Comparison of ENCODE assay signal across 12 mouse cellular contexts in the genomic region with DNA sequence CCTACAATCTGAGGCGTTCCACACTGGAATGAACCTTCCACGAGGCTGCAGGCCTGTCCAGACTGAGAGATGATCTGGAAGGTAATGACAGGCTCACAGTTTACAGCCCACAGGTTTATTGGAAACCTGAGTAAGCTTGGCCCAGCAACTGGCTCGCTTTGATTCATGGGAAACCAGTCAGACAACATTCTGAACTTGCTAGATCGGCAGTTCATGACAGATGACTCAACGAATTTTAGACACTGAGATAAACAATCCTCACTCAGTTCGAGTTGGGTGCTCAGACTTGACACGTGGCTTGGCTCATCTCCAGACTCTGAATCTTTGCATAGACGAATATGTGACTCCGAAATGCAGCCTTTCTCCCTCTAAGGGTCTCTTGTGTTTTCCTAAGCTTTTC. TPM values are rescaled to one million over a fixed set of nuclear protein-coding genes. Genes with fewer than 3 reads are reported as not detected.
DNase-seq lines count a peak whose midpoint lies in the region; ATAC-seq lines count a peak whose summit lies in the region.
"Had no signal": no experiment of that assay in that cellular context is flagged by ENCODE, and none has a peak within 500 bp of the region (broad histone marks: within the 10 kb centered on the region; RNA-seq: fewer than 3 reads in every experiment).

No protein-coding gene starts in this region.

- no peak overlapping the region for H3K4me2 ChIP-seq in limb, embryonic 12.5 days
- H3K4me2 ChIP-seq in embryonic facial prominence, embryonic 13.5 days = no peak overlapping the region
- H3K4me2 ChIP-seq: heart, embryonic 13.5 days; liver, embryonic 13.5 days; midbrain, embryonic 15.5 days had no signal

- no peaks in the 10 kb centered on the region for H3K36me3 ChIP-seq in limb, embryonic 12.5 days
- H3K36me3 ChIP-seq in limb, embryonic 10.5 days = no peaks in the 10 kb centered on the region
- H3K36me3 ChIP-seq in embryonic facial prominence, embryonic 13.5 days = no peaks in the 10 kb centered on the region
- H3K36me3 ChIP-seq: forebrain, embryonic 10.5 days; heart, embryonic 13.5 days; liver, embryonic 13.5 days; midbrain, embryonic 15.5 days had no signal

- no peak for ATAC-seq in limb, embryonic 12.5 days (ENCODE audit: insufficient number of reproducible peaks, insufficient read depth, low FRiP score, low TSS enrichment, low read depth)
- ATAC-seq in embryonic facial prominence, embryonic 13.5 days (ENCODE audit: insufficient number of reproducible peaks, insufficient read depth, low FRiP score, low TSS enrichment, low read depth) = no peak
- ATAC-seq: midbrain, embryonic 15.5 days had no signal

- H3K9me3 ChIP-seq in limb, embryonic 12.5 days = no peaks in the 10 kb centered on the region
- H3K9me3 ChIP-seq in limb, embryonic 10.5 days (replicated peaks) = no peaks in the 10 kb centered on the region
- H3K9me3 ChIP-seq in embryonic facial prominence, embryonic 13.5 days = no peaks in the 10 kb centered on the region
- H3K9me3 ChIP-seq: forebrain, embryonic 10.5 days; heart, embryonic 13.5 days; liver, embryonic 13.5 days; midbrain, embryonic 15.5 days had no signal

- no peak overlapping the region for H3K4me3 ChIP-seq in limb, embryonic 12.5 days (replicated peaks)
- H3K4me3 ChIP-seq in limb, embryonic 10.5 days = no peak overlapping the region
- H3K4me3 ChIP-seq in embryonic facial prominence, embryonic 13.5 days = no peak overlapping the region
- H3K4me3 ChIP-seq: forebrain, embryonic 10.5 days; heart, embryonic 13.5 days; liver, embryonic 13.5 days; midbrain, embryonic 15.5 days had no signal

- H3K4me1 ChIP-seq in limb, embryonic 12.5 days (replicated peaks) = peaks cover 5% of the 10 kb centered on the region; the same call in 1 of the 2 replicates
- peaks cover 9% of the 10 kb centered on the region for H3K4me1 ChIP-seq in limb, embryonic 10.5 days
- peaks cover 18% of the 10 kb centered on the region; the same call in 1 of the 2 replicates for H3K4me1 ChIP-seq in embryonic facial prominence, embryonic 13.5 days
- H3K4me1 ChIP-seq: heart, embryonic 13.5 days; liver, embryonic 13.5 days; midbrain, embryonic 15.5 days had no signal

- DNase-seq in limb, embryonic 10.5 days (ENCODE audit: low spot score) = no peak
- DNase-seq in large intestine, adult 2 months (ENCODE audit: low read depth, low spot score) = peak; percentile 91
- DNase-seq in urinary bladder, postnatal 36 days (ENCODE audit: low spot score in 2 of 2) = peak; percentile 30 to 39
- no peak for DNase-seq in spleen, postnatal 4 days (ENCODE audit: low spot score in 2 of 2)
- no peak for DNase-seq in left cerebral cortex, adult 11 months (ENCODE audit: low spot score)
- DNase-seq: liver, embryonic 13.5 days had no signal

- peak overlapping the region; percentile 18; the same call in 1 of the 2 replicates for H3K27ac ChIP-seq in limb, embryonic 12.5 days
- no peak overlapping the region for H3K27ac ChIP-seq in limb, embryonic 10.5 days
- peak overlapping the region; percentile 68; the same call in 1 of the 2 replicates for H3K27ac ChIP-seq in embryonic facial prominence, embryonic 13.5 days
- H3K27ac ChIP-seq: forebrain, embryonic 10.5 days; heart, embryonic 13.5 days; liver, embryonic 13.5 days; midbrain, embryonic 15.5 days had no signal

- no peak overlapping the region for H3K9ac ChIP-seq in limb, embryonic 12.5 days (replicated peaks)
- no peak overlapping the region for H3K9ac ChIP-seq in embryonic facial prominence, embryonic 13.5 days
- H3K9ac ChIP-seq: heart, embryonic 13.5 days; liver, embryonic 13.5 days; midbrain, embryonic 15.5 days had no signal

- H3K27me3 ChIP-seq in limb, embryonic 12.5 days = no peaks in the 10 kb centered on the region
- no peaks in the 10 kb centered on the region for H3K27me3 ChIP-seq in limb, embryonic 10.5 days (ENCODE audit: low read depth, poor library complexity, severe bottlenecking)
- H3K27me3 ChIP-seq in embryonic facial prominence, embryonic 13.5 days = no peaks in the 10 kb centered on the region
- H3K27me3 ChIP-seq: liver, embryonic 13.5 days; midbrain, embryonic 15.5 days had no signal

- WGBS in limb, embryonic 12.5 days = 48% methylated on average over 9 of the region's 9 CpGs
- WGBS in limb, embryonic 10.5 days = 64% methylated on average over 9 of the region's 9 CpGs
- WGBS in embryonic facial prominence, embryonic 13.5 days = 49% methylated on average over 9 of the region's 9 CpGs
- 13% methylated on average over 9 of the region's 9 CpGs for WGBS in large intestine, adult 2 months

RNA-seq across cellular contexts. Expression of a gene that starts 17.1 kb away (rescaled TPM):
- not detected in 2 replicates for polyA plus RNA-seq in limb, embryonic 12.5 days (2016; fragmentation: Nextera tagmentation; extraction: Ambion mirVana)
- not detected in 2 replicates for polyA plus RNA-seq in limb, embryonic 10.5 days (2016; fragmentation: Nextera tagmentation; extraction: Ambion mirVana)
- polyA plus RNA-seq in embryonic facial prominence, embryonic 13.5 days (2015; fragmentation: Nextera tagmentation; extraction: Ambion mirVana) = 0.19 and 0.22 TPM in 2 replicates
- 8.8 and 10.3 TPM in 2 replicates for polyA plus RNA-seq in large intestine, adult 2 months (2012; rRNA removed)
- polyA plus RNA-seq: heart, embryonic 13.5 days; liver, embryonic 13.5 days had no signal

RNA-seq across cellular contexts. Expression of a gene that starts 35.2 kb away (rescaled TPM):
- polyA plus RNA-seq in limb, embryonic 12.5 days (2016; fragmentation: Nextera tagmentation; extraction: Ambion mirVana) = 0.24 and 0.33 TPM in 2 replicates
- polyA plus RNA-seq in limb, embryonic 10.5 days (2016; fragmentation: Nextera tagmentation; extraction: Ambion mirVana) = 0.09 TPM in 1 of 2 replicates, not detected in the other
- polyA plus RNA-seq in embryonic facial prominence, embryonic 13.5 days (2015; fragmentation: Nextera tagmentation; extraction: Ambion mirVana) = 1.1 and 1.5 TPM in 2 replicates
- polyA plus RNA-seq in large intestine, adult 2 months (2012; rRNA removed) = 22.1 and 34.0 TPM in 2 replicates
- polyA plus RNA-seq: forebrain, embryonic 10.5 days; heart, embryonic 13.5 days; liver, embryonic 13.5 days; testis, adult 2 months had no signal

RNA-seq across cellular contexts. Expression of a gene that starts 55.6 kb away (rescaled TPM):
- polyA plus RNA-seq in limb, embryonic 12.5 days (2016; fragmentation: Nextera tagmentation; extraction: Ambion mirVana) = 1.0 TPM in 2 replicates
- 1.2 and 1.3 TPM in 2 replicates for polyA plus RNA-seq in limb, embryonic 10.5 days (2016; fragmentation: Nextera tagmentation; extraction: Ambion mirVana)
- 0.58 and 0.65 TPM in 2 replicates for polyA plus RNA-seq in embryonic facial prominence, embryonic 13.5 days (2015; fragmentation: Nextera tagmentation; extraction: Ambion mirVana)
- polyA plus RNA-seq in large intestine, adult 2 months (2012; rRNA removed) = 2.5 and 2.6 TPM in 2 replicates

Comparison
In these comparisons a context has a peak if more than half of its experiments do, and no peak if none do; other contexts are left out.
1. DNase-seq: peak in large intestine, adult 2 months (single experiment) and urinary bladder, postnatal 36 days (2 of 2); none in limb, embryonic 10.5 days (single experiment), spleen, postnatal 4 days (0 of 2) and left cerebral cortex, adult 11 months (single experiment).